Mouse (Mus musculus) CD4-positive helper T cell, adult 2 months (primary cell): ENCODE measurements around the gene Oas2.

ENCODE experiments used
- DNase-seq: peaks from one replicate; pipeline ENCODE4 v3.0.0-alpha.2; 2012; ENCODE audit warnings: low read depth, missing footprints, low spot score

Oas2 gene

DNA sequence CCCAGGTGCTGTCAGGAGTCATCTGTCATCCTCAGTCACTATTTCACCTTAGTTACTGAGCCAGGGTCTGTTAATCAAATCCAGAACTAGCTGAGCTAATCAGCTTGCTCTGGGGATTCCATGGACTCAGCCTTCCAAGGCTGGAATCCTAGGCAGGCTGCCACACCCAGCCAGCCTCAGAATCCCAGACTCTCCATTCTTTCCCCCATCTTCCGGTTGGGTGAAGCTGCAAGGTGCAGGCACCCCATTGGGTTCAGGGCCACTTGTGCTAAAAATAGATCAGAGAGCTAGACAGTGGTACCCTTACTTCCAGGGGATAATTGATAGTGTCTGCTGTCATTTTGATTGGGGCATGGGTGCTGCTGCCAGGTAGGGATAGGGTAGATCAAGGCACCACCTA is 16.9 kb downstream of the Oas2 start:
- DNase-seq: no peak

DNA sequence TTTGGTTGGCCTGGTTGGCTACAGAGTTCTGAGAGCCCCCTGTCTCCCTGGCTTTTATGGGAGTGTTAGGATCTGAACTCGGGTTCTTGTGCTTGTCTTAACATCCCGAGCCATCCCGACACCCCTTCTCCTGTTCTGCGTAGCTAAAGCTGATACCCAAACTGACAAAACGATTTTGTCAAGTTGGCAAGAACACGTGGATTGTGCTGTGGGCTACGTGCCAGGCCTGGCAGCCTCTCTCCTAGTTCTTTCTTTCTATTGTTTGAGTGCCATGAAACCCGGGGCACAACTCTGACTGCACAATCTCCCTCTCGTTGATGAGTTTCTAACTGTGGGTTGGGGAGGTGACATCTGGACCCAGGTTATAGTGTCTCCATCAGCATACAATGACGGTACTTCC is 20.3 kb downstream of the Oas2 start:
- DNase-seq: no peak

DNA sequence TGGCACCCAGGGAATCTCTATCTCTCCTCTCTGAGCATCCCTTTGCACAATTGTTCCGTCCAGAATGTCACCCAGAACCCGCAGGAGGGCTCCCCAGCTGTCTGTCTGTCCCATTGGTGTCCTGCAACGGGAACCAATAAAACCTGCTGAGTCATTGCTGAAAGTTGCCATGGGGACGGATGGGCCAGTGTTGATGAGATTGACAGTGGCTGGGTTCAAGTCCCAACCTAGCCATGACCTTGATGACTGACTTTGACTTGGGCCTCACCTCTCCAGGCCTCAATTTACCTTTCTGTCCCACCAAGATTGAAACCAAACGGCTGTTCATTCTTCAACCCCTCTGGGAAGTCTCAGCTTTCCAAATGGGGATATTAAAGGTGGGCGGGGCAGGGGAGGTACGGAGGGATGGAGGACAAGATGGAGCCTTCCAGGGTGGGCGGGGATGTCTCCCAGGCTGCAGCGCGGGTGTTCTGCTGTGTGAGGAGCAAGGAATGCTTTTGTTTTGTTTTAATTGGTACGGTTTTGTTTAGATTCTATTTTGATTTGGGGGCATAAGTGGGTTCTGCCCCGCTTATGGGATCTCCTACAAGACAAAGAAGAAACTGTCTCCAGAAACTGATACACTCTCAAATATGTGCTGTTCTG is 23.7 kb downstream of the Oas2 start:
- DNase-seq: no peak

DNA sequence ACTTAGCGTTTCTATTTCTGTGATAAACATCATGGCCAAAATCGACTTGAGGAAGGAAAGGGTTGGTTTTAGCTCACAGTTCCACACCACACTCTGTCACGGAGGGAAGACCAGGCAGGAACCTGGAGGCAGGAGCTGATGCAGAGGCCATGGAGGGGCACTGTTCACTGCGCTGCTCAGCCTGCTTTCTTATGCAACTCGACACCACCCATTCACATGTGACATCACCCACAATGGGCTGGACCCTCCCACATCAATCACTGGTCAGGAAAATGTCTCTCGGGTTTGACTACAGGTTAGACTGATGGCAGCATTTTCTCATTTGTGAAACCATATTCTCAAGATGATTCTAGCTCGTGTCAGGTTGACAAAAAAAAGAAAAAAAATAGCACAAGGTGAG is 28.6 kb downstream of the Oas2 start:
- DNase-seq: no peak

DNA sequence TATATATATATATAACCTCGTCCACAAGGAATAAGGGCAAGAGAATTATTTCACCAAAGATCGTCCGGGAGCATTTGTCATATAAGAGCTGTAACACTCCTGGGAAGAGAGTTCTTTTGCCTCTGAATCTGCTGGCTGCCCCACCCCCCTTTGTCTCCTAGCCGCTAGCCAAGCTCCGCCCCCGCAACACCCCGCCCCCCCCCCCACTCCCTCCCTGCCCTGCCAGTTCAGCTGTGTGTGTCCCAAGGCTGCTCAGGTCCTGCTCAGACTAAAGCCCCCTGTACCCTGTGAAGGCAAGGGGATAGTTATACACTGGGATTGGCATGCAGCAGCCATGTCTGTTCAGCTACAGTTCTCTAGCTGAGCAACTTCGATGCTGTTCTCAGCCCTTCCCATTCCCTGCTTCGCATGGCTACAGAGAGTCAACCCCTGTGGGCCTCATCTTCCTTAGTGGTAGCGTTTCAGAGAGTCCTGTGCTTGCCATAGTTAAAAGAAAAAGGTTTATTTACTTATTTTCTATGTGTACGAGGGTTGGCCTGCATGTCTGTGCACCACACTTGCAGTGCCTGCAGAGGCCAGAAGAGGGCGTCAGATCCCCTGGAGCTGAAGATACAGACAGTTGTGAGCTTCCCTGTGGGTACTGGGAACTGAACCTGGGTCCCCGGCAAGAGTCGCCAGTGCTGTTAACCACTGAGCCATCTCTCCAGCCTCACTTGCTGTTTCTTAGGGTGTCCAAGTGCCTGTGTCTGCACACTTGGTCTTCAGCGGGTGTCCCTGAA is 30.9 kb downstream of the Oas2 start:
- no peak for DNase-seq

DNA sequence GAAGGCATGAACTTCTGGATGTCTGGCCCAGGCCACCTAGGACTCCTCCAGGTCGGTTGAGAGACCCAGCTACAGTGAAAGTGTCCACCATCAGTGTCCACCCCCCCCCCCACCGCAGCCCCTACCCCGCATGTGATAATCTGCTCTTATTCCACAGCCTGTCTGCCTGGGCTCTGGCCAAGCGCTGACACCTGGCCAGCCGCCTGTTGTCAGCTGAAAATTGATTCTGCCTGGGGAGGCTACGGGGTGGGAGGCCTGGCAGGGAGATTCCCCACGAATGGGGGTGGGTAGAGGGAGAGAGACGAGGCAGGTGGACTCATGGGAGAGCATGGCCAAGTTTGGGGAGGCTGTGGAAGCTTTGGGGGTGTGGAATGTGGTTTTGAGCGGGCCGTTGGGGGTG is 32.5 kb downstream of the Oas2 start:
- no peak for DNase-seq

DNA sequence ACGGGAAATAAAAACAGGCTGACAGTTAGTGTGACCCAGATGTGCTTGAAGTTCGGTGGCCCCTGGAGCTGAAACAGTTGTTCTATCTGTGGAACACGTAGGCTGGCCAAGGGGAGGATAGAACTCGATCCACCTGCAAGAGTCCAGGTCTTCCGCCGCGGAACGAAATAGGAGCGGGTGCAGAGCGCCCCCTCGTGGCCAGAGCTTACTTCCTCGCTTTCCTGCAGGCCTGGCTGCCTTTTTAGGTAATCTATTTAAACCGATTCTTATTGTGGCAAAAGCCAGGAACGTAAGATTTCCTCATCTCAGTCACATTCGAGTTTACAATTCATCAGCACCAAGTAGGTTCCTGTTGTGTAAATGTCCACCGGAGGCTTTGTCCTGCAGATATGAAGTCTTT is 35.3 kb downstream of the Oas2 start:
- DNase-seq: peak; percentile 87

DNA sequence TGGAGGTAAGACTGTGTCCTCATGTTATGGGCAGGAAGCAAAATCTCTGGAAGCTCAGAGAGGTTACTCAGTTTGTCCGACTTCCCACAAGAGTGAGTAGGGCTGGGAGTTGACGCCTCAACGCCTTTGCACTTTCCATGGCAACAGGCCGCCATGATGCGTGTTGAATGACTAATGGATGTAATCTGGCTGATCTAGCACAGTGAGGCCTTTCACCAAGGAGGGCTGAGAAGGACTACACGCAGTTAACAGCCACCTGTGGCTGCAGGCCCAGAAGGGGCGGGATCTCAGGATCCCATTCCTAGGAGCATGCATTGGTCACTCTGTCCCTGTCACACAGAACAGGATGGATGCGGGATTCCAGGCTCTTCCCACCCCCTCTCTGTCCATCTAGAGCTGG is 36.9 kb downstream of the Oas2 start:
- DNase-seq: no peak

DNA sequence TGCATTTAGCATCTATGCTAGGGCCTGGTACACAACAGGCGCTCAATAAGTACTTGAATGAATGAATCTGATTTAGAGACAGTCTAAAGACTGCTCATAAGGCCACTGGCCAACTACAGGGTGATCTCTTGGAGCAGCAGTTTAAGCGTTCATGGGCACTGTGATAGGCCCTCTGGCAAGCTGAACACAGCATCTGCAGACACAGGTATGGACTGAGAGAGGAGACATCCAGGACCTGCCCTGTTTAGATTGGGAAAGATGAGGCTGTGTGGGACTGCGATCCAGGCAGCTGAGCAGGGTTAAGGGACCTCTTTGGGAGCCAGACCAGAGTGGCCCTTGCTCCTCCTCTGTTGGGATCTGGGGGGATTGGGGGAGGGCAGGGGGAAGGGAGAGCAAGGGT is 37.8 kb downstream of the Oas2 start, which contains the start of gene Dtx1:
Dtx1 (minus strand) TSS at position 101 of the 400 bp plus-strand sequence.
- DNase-seq: no peak

DNA sequence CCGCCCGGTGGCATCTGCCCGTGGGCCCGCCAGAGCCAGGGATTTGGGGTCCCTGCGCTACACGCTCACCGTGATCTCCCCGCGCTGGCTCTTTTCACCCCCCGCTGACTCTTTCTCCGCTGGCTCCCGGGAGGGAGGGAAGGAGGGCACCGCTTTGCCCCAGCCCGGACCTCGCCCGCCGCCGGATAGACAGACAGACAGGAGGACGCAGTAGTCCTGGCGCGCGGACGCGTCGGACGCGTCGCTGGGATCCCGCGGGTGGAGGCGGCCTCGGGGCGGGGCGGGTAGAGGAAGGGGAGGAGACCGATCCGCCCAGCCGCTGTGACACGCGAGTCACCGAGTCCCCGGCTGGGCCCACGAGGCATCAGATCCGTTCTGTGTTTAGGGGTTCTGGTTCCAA is 38.2 kb downstream of the Oas2 start:
- peak; percentile 89 for DNase-seq

DNA sequence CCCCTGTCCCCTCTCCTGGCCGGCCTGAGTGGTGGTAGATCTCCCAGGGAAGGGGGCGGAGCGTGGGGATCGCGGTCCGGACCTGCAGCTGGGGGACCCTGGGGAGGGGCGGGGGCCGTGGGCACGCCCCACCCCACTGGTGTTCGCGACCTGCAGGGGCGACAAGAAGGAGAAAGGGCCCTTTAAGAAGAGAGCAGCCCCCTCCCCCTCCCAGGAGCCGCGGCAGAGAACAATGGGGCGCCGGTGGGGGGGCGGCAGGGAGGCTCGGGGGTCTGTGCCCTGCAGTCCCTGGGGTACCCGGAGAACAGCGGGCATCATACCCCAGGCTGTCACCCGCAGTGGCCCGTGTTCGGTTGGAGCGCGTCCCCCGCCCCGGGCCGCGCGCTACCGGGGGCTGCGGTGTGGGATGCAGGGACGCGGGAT is 38.8 kb downstream of the Oas2 start:
- no peak for DNase-seq

DNA sequence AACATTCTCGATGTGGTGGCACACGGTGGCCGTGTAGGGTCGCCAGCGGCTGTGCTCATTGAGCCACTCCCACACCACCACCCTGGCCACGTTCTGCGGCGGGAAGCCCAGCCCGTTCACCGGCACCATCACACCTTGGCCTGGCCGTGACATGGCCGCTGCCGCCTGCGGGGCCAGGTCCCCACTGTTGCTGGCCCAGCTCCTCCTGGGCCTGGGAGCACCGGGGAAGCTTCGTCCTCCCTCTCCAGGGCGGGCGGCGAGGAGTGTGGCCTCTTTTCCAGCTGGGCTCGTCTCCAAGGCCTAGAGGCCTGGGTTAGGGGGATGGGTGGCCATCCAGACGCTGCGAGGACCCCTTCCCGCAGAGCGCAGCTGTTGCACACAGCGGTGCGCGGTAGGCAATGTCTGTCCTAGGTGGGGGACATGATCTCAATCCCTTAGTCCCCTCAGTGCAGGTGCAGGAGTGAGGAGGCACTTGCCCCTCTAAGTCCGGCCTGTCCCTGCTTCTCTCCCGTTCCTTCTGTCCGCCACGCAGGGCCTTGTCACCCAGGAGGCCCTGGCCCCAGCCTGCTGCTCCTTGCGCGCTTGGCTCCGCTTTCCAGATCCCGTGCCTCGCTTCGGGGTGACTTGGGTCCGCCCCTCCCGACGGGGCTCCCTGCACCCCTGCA is 39.4 kb downstream of the Oas2 start:
- no peak for DNase-seq

DNA sequence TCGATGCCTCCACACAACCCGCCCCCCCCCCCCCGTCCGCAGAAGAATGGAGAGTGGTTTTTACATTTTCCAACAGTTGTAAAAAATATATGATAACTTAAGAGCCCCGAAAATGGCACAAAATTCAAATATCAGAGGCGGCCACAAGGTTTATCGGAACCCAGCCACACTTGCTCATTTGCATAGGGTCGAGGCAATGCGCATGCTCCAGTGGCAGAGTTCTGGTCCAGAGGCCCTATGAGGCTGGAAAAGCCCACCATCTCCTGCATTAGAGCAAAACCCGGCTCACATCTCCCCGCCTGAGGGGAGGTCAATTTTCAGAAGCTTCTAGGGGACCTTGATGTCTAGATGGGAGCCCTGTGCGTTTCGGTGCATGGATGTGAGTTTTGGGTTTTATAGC is 42.7 kb downstream of the Oas2 start:
- DNase-seq: no peak

DNA sequence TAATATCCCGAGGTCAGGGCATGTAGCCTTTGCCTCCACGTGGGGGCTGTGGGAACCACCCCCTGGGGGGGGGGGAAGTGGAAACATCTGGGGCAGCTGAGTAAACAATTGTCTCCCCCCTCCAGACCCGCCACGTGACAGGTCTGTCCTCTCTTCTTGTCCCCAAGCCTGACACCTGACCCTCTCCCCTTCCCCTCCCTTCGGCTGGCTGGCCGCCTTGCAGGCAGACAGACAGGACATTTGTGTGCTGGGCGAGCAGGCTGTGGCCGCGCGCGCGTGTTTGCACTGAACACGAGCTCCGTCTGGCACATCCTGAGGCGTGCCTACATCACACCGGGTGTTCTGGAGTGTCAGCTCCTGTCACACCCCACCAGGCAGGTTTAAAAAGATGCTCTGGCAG is 43.1 kb downstream of the Oas2 start:
- no peak for DNase-seq

DNA sequence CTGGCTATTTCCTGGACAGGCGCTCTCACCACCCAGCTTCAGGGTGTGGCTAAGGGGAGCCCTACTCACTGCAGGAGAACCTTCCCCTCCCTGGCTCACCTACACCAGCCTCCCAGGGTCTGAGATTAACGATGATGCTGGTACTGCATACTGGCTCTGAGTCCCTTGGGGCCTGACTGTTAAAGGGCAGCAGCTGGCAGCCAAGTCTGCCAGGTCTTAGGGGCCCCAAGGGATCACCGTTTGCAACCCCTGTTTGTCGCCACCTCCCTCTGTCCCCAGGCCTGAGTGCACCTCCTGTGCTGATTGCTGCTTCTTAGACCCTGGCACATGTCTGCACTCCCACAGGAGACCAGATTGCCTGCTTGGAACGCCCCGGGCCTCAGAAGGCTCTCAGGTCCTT is 45.2 kb downstream of the Oas2 start:
- DNase-seq: no peak

DNA sequence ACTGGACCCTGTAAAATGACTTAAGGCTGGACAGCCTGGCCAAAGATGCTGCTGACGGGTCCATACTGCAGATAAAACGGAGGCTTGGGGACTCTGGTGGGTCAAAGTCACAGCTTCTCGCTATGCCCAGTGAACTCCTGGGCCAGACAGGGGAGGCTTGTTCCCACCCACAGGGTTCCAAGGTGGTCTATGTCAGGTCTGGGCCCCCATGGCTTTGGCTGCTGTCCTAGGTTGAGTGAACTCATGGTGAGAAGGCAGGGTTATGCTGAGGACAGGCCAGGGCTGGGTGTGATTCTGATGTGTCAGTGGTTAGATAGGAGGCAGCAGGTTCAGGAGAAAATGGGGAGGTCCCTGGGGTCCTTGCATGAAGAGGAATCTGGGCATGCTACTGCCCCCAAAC is 46.0 kb downstream of the Oas2 start:
- no peak for DNase-seq

DNA sequence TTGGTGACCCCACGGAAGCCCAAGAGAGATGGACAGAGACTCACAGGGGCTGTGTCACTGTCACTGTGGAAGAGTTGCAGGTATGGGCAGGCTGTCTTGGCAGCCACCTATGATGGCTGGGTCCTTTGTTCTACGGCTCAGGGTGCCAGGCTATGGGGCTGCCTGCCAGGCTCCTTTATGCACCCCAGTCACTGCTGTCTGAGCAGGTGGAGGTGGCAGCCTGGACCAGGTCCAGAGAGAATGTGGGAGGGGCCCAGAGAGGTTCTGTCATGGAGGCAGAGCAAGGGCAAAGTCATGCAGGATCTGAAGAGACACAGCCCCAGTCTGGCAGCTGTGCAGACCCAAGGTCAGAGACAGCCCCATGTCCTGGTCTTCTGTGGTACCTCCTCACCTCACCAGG is 46.7 kb downstream of the Oas2 start:
- no peak for DNase-seq

DNA sequence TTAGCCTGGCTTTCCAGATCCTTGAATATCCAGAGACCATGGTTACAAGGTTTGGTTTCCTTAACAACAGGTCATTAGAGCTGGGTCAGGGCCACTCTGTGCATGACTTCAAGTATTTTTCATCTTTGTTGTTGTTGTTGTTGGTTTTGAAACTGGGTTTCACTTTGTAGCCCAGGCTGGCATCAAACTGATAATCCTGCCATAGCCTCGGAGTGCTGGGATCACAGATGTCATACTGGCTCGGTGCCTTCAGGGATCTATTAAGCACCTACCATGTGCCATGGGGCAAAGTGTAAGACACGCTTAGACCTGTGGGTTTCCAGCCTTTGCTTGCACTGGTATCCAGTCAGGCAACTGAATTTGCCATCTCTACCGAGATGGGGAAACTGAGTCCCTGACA is 47.2 kb downstream of the Oas2 start:
- DNase-seq: no peak

DNA sequence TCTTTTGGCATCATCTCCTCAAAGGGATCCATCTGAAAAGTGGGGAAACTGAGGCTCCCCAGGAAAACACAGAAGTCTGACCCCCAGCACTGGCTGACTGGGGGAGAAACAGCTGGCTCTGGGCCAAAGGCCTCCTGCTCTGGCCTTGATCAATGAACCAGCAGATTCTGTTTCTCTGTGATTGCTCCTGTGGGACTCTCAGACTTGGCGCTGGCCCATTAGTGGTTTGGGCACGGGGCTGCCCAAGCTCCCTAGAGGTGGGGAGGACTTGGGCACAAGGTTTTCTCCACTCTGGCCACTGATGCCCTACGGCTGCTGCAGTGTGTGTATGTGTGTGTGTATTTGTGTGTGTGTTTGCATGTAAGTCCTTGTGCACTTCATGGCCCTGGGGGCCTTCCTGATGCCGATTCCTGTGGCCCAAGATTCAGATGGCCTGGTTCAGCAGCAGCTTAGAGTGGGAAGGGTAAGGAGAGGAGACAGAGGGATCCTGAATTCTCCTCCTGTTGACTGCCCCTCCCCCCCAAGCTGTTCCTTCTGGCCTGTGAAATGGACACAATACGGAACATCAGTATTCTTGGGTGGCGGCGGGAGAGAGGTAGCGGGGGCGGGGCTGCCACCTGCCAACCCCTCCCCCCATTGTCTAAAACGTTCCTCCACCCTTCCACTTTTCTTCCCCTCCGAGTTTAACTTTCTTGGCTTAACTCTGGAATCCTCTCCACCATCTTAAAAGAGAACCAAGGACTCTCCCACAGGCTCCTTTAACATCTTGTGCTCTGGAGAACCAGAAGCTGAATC is 48.5 kb downstream of the Oas2 start:
- no peak for DNase-seq

DNA sequence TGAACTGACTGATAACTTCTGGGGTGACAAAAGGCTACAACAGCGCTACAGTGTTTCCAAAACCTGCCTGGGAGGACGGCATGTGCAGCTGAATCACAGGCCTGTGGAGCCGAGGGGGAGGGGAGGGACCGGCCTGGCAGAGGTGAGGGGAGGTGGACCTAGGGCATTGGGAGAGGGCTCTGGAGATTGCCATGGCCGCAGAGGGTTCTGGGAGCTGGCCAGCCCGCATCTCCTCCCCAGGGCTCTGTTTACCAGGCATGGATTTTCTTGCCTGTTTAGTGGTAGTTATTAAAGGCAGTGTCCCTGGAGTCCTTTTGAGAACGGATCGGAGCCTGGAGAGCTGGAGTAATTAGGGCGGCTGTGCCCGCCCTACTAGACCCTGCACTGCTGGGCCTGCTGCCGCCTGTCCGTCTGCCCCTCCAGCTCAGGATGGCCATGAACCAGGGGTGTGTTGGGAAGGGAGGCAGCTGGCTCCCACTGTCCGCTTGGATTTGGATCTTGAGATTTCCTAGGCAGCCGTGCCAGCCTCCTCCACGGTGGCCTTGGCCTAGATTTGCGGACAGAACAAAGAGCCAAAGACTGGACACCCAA is 50.8 kb downstream of the Oas2 start:
- no peak for DNase-seq

DNA sequence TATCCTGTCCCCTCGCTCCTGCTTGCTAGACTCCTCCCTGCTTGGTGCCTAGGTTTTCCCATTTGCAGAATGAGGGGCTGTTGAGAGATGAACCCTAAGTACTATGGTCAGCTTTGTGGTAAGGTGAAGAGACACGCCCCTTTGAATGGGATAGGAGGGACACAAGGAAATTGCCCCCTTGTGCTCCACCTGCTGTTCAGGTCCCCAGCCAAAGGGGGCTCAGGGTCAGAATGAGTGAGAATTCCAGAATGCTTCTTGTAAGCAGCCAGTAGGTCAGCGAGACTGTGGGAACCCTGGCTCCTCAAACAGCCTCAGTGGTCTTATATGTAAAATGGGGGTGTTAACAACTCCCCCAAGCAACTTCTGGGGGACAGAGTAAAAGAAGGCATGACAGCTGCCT is 51.5 kb downstream of the Oas2 start:
- no peak for DNase-seq

DNA sequence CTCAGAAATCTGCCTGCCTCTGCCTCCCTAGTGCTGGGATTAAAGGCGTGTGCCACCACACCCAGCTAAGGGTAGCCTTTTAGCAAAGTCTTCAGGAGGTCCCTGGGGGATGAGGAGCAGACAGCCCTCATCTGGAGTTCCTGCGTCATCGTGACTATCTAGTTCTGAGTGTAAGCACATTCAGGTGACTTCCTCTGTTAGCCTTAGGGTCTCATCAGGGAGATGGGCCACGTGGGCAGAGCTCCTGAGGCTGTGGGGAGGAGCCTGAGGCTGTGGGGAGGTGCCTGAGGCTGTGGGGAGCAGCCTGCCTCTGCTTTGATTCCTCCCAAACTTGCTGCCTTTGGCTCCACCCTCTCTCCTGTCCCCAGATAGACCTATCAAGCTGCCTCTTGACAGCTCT is 52.8 kb downstream of the Oas2 start:
- DNase-seq: peak; percentile 85
